Mouse (Mus musculus): Measurements from ENCODE around the gene Gfm2.
A peak's percentile ranks its signal among the peaks of the same experiment; 100 is the strongest.
"Not testable (repeated sequence)": the region's sequence is repeated elsewhere in the genome, so short reads cannot be mapped to it uniquely, and the experiment has no call there.

Gfm2 gene

GRCm38 (mm10) chr13:97137466-97138400 lies at the start of gene Gfm2, which contains the start of gene Nsa2:
Gene Gfm2, plus strand, starts transcription at chr13:97137937.
Gene Nsa2, minus strand, starts transcription at chr13:97137937.
- DNase-seq (ENCODE audit: low read depth, low spot score) = peak; percentile 94

GRCm38 (mm10) chr13:97088183-97088582 lies 49.6 kb upstream of the Gfm2 start:
- DNase-seq (ENCODE audit: low read depth, low spot score) = no peak

- no peak for DNase-seq (ENCODE audit: low read depth, low spot score)
These were observed 42.0 kb upstream of the Gfm2 start for GRCm38 (mm10) chr13:97095726-97096125.

GRCm38 (mm10) chr13:97099187-97099852 lies 38.4 kb upstream of the Gfm2 start, which contains the start of gene Gm6169:
Gene Gm6169, minus strand, starts transcription at chr13:97099237.
- peak; percentile 55 for DNase-seq (ENCODE audit: low read depth, low spot score)

- DNase-seq (ENCODE audit: low read depth, low spot score) = no peak
These were observed 32.7 kb upstream of the Gfm2 start for GRCm38 (mm10) chr13:97104996-97105395.

- DNase-seq (ENCODE audit: low read depth, low spot score) = not testable (repeated sequence)
These were observed 30.0 kb upstream of the Gfm2 start for GRCm38 (mm10) chr13:97107721-97108120.

GRCm38 (mm10) chr13:97109046-97109445 lies 28.7 kb upstream of the Gfm2 start:
- DNase-seq (ENCODE audit: low read depth, low spot score) = no peak

GRCm38 (mm10) chr13:97121341-97121740 lies 16.4 kb upstream of the Gfm2 start:
- no peak for DNase-seq (ENCODE audit: low read depth, low spot score)

- DNase-seq (ENCODE audit: low read depth, low spot score) = not testable (repeated sequence)
These were observed 8.1 kb upstream of the Gfm2 start for GRCm38 (mm10) chr13:97129654-97130053.

- not testable (repeated sequence) for DNase-seq (ENCODE audit: low read depth, low spot score)
These were observed 7.3 kb upstream of the Gfm2 start for GRCm38 (mm10) chr13:97130413-97130812.

- not testable (repeated sequence) for DNase-seq (ENCODE audit: low read depth, low spot score)
These were observed 731 bp downstream of the Gfm2 start for GRCm38 (mm10) chr13:97138404-97138931.

GRCm38 (mm10) chr13:97142321-97142720 lies 4.6 kb downstream of the Gfm2 start:
- DNase-seq (ENCODE audit: low read depth, low spot score) = no peak

GRCm38 (mm10) chr13:97145834-97146233 lies 8.1 kb downstream of the Gfm2 start:
- DNase-seq (ENCODE audit: low read depth, low spot score) = peak; percentile 68

GRCm38 (mm10) chr13:97175520-97176264 lies 38.0 kb downstream of the Gfm2 start:
- DNase-seq (ENCODE audit: low read depth, low spot score) = no peak

- no peak for DNase-seq (ENCODE audit: low read depth, low spot score)
These were observed 39.0 kb downstream of the Gfm2 start for GRCm38 (mm10) chr13:97176731-97177130.

- no peak for DNase-seq (ENCODE audit: low read depth, low spot score)
These were observed 41.2 kb downstream of the Gfm2 start for GRCm38 (mm10) chr13:97178943-97179342.

GRCm38 (mm10) chr13:97180113-97180828 lies 42.5 kb downstream of the Gfm2 start:
- DNase-seq (ENCODE audit: low read depth, low spot score) = no peak

GRCm38 (mm10) chr13:97182821-97183220 lies 45.1 kb downstream of the Gfm2 start:
- no peak for DNase-seq (ENCODE audit: low read depth, low spot score)

GRCm38 (mm10) chr13:97184168-97184567 lies 46.4 kb downstream of the Gfm2 start:
- no peak for DNase-seq (ENCODE audit: low read depth, low spot score)

- DNase-seq (ENCODE audit: low read depth, low spot score) = no peak
These were observed 46.9 kb downstream of the Gfm2 start for GRCm38 (mm10) chr13:97184656-97185055.

- DNase-seq (ENCODE audit: low read depth, low spot score) = no peak
These were observed 48.6 kb downstream of the Gfm2 start for GRCm38 (mm10) chr13:97186346-97186745.
